In genomic region chr3:80913779-80914284, GRCm38 (mm10) we compare ENCODE assay signal across 7 mouse cellular contexts. TPM values are rescaled to one million over a fixed set of nuclear protein-coding genes. Genes with fewer than 3 reads are reported as not detected.
DNase-seq lines count a peak whose midpoint lies in the region; ATAC-seq and TF ChIP-seq lines count a peak whose summit lies in the region.

No protein-coding gene starts in this region.

- no peaks in the 10 kb centered on the region for H3K4me1 ChIP-seq in liver, adult 2 months (ENCODE audit: control insufficient read depth, insufficient read depth, low read length)
- peaks cover 7% of the 10 kb centered on the region for H3K4me1 ChIP-seq in forebrain, embryonic 10.5 days
- no peaks in the 10 kb centered on the region for H3K4me1 ChIP-seq in intestine, postnatal 0 days (replicated peaks; ENCODE audit: control insufficient read depth, insufficient read depth, low read length)
- no peaks in the 10 kb centered on the region for H3K4me1 ChIP-seq in neural tube, embryonic 15.5 days

- no peak for TF ChIP-seq POLR2A in liver, adult 2 months (IDR thresholded peaks at IDR 0.05; ENCODE audit: extremely low read depth, insufficient read depth, low read length)

- no peak for ATAC-seq in intestine, postnatal 0 days
- peak; percentile 56 for ATAC-seq in neural tube, embryonic 15.5 days (ENCODE audit: low FRiP score)

- TF ChIP-seq CTCF in liver, adult 2 months (IDR thresholded peaks at IDR 0.05; ENCODE audit: low read depth, low read length), result no peak
- no peak for TF ChIP-seq CTCF in intestine, postnatal 0 days (IDR thresholded peaks at IDR 0.05; ENCODE audit: low read depth)

- no peaks in the 10 kb centered on the region for H3K36me3 ChIP-seq in liver, adult 2 months (ENCODE audit: control insufficient read depth, insufficient read depth, low read length)
- no peaks in the 10 kb centered on the region for H3K36me3 ChIP-seq in forebrain, embryonic 10.5 days (replicated peaks)
- H3K36me3 ChIP-seq in intestine, postnatal 0 days (ENCODE audit: control insufficient read depth, insufficient read depth), result no peaks in the 10 kb centered on the region
- H3K36me3 ChIP-seq in neural tube, embryonic 15.5 days, result peaks cover 3% of the 10 kb centered on the region; the same call in 1 of the 2 replicates

- H3K79me2 ChIP-seq in liver, adult 2 months (ENCODE audit: control insufficient read depth, insufficient read depth, low read length), result no peaks in the 10 kb centered on the region

- H3K27ac ChIP-seq in liver, adult 2 months (replicated peaks; ENCODE audit: insufficient read depth, low read depth, low read length), result no peak overlapping the region
- H3K27ac ChIP-seq in forebrain, embryonic 10.5 days, result peak overlapping the region; percentile 92
- no peak overlapping the region for H3K27ac ChIP-seq in intestine, postnatal 0 days (ENCODE audit: low read depth, low read length)
- H3K27ac ChIP-seq in neural tube, embryonic 15.5 days (replicated peaks), result peak overlapping the region; percentile 86

- peaks cover 9% of the 10 kb centered on the region for H3K27me3 ChIP-seq in liver, adult 2 months (ENCODE audit: control insufficient read depth, insufficient read depth, low read length)
- peaks cover 21% of the 10 kb centered on the region for H3K27me3 ChIP-seq in forebrain, embryonic 10.5 days (ENCODE audit: poor library complexity, severe bottlenecking)
- no peaks in the 10 kb centered on the region; the same call in 1 of the 2 replicates for H3K27me3 ChIP-seq in intestine, postnatal 0 days (replicated peaks; ENCODE audit: control insufficient read depth, insufficient read depth, low read length)
- H3K27me3 ChIP-seq in neural tube, embryonic 15.5 days (replicated peaks), result no peaks in the 10 kb centered on the region

- H3K9ac ChIP-seq in liver, adult 2 months (ENCODE audit: low read depth, low read length), result no peak overlapping the region
- peak overlapping the region; percentile 46 for H3K9ac ChIP-seq in intestine, postnatal 0 days (ENCODE audit: low read depth, low read length)
- H3K9ac ChIP-seq in neural tube, embryonic 15.5 days (replicated peaks), result peak overlapping the region; percentile 91

- WGBS in liver, adult 2 months, result 22% methylated on average over 6 of the region's 6 CpGs
- WGBS in forebrain, embryonic 10.5 days, result 27% methylated on average over 6 of the region's 6 CpGs
- WGBS in intestine, postnatal 0 days, result 21% methylated on average over 6 of the region's 6 CpGs
- 16% methylated on average over 6 of the region's 6 CpGs for WGBS in neural tube, embryonic 15.5 days

- no peaks in the 10 kb centered on the region for H3K9me3 ChIP-seq in forebrain, embryonic 10.5 days
- H3K9me3 ChIP-seq in intestine, postnatal 0 days (ENCODE audit: control insufficient read depth), result no peaks in the 10 kb centered on the region
- H3K9me3 ChIP-seq in neural tube, embryonic 15.5 days (replicated peaks), result no peaks in the 10 kb centered on the region

- H3K4me2 ChIP-seq in intestine, postnatal 0 days (replicated peaks; ENCODE audit: low read depth), result peak overlapping the region; percentile 97
- H3K4me2 ChIP-seq in neural tube, embryonic 15.5 days, result peak overlapping the region; percentile 75

- no peak for DNase-seq in liver, adult 2 months (ENCODE audit: extremely low read depth, low read depth, low spot score)
- DNase-seq in liver, result no peak
- DNase-seq in forebrain, embryonic 10.5 days (ENCODE audit: extremely low spot score, low spot score), result no peak
- no peak for DNase-seq in cerebellum, adult 18-20 months
- DNase-seq in cerebellum, postnatal 10 days, result no peak

- H3K4me3 ChIP-seq in liver, adult 2 months (ENCODE audit: insufficient read depth, low read depth, low read length), result peak overlapping the region; percentile 36; the same call in 1 of the 2 replicates
- H3K4me3 ChIP-seq in forebrain, embryonic 10.5 days, result peak overlapping the region; percentile 82
- peak overlapping the region; percentile 59 for H3K4me3 ChIP-seq in intestine, postnatal 0 days (ENCODE audit: low read depth, low read length)
- H3K4me3 ChIP-seq in neural tube, embryonic 15.5 days (replicated peaks), result peak overlapping the region; percentile 89

RNA-seq across cellular contexts. Expression of gene Glrb, which starts 0.4 kb away (rescaled TPM):
- total RNA-seq in liver, adult 2 months (2014; rRNA removed), result 0.13 TPM in 1 of 2 replicates, not detected in the other
- polyA plus RNA-seq in liver, adult 2 months (2012; rRNA removed), result not detected in 2 replicates
- 6.9 and 7.2 TPM in 2 replicates for polyA plus RNA-seq in forebrain, embryonic 10.5 days (2016; fragmentation: Nextera tagmentation; extraction: Ambion mirVana)
- polyA plus RNA-seq in intestine, postnatal 0 days (2015; fragmentation: Nextera tagmentation; extraction: Ambion mirVana), result 0.99 and 1.7 TPM in 2 replicates
- polyA plus RNA-seq in neural tube, embryonic 15.5 days (2015; fragmentation: Nextera tagmentation; extraction: Ambion mirVana), result 54.8 and 55.1 TPM in 2 replicates

Comparison
In these comparisons a context has a peak if more than half of its experiments do, and no peak if none do; other contexts are left out.
1. H3K27ac ChIP-seq: peak in forebrain, embryonic 10.5 days (single experiment) and neural tube, embryonic 15.5 days (single experiment); none in liver, adult 2 months (single experiment) and intestine, postnatal 0 days (single experiment).
2. H3K4me3 ChIP-seq: peak in every context shown above with its lines; median percentile 89 in neural tube, embryonic 15.5 days; 82 in forebrain, embryonic 10.5 days; 59 in intestine, postnatal 0 days; 36 in liver, adult 2 months.